Mouse (Mus musculus) hindbrain, embryonic 10.5 days (tissue): ENCODE data around the gene Narfl. TPM values are rescaled to one million over a fixed set of nuclear protein-coding genes. Genes with fewer than 3 reads are reported as not detected.
A peak's percentile ranks its signal among the peaks of the same experiment; 100 is the strongest.

Experiments
- DNase-seq: peaks from one replicate; pipeline ENCODE4 v3.0.0-alpha.2; 2017; ENCODE audit warnings: low spot score
- H3K27ac ChIP-seq: fragments of 300-500 bp; sonication (generic); 2 replicates; pipeline ENCODE4 v1.5.1; 2016; ENCODE audit warnings: mild to moderate bottlenecking, moderate library complexity
- H3K27me3 ChIP-seq: fragments of 300-500 bp; sonication (generic); 2 replicates; pipeline ENCODE4 v1.6.1; 2016; ENCODE audit warnings: mild to moderate bottlenecking; ENCODE audit not compliant: poor library complexity, insufficient read depth, severe bottlenecking
- H3K36me3 ChIP-seq: fragments of 300-500 bp; sonication (generic); 2 replicates; pipeline ENCODE4 v1.6.1; 2016; ENCODE audit warnings: mild to moderate bottlenecking, moderate library complexity
- H3K4me1 ChIP-seq: fragments of 300-500 bp; sonication (generic); replicated peaks from 2 replicates; pipeline ENCODE4 v1.6.1; 2016; ENCODE audit warnings: mild to moderate bottlenecking
- H3K4me3 ChIP-seq: fragments of 300-500 bp; sonication (generic); 2 replicates; pipeline ENCODE4 v1.5.1; 2016; ENCODE audit warnings: mild to moderate bottlenecking, moderate library complexity
- H3K9me3 ChIP-seq: fragments of 300-500 bp; sonication (generic); 2 replicates; pipeline ENCODE4 v1.6.1; 2016; ENCODE audit warnings: mild to moderate bottlenecking, moderate library complexity
- WGBS: fragments of 180-500 bp; shearing (Covaris S2); methylation state at CpG from one replicate; pipeline ENCODE4 v1.1.7; 2016; 5-methylcytosine and 5-hydroxymethylcytosine counted together
- polyA plus RNA-seq: library from polyadenylated mRNA; unstranded; fragments of >200 nt; fragmentation: Nextera tagmentation; extraction: Ambion mirVana; gene quantifications from 2 replicates; pipeline ENCODE4 v1.2.1, GENCODE M21; 2016

The Narfl gene
- polyA plus RNA-seq, 1 experiment from 2014 or later: 25.3 TPM

- 2% methylated on average over 20 of the region's 20 CpGs for WGBS
- Histone ChIP-seq H3K27ac (no peak overlapping the region), H3K36me3 (peaks cover 22% of the 10 kb centered on the region), H3K4me1 (peaks cover 43% of the 10 kb centered on the region), H3K27me3 (peaks cover 80% of the 10 kb centered on the region), H3K4me3 (peak overlapping the region; percentile 28), H3K9me3 (no peaks in the 10 kb centered on the region)
- peak; percentile 88 for DNase-seq
Observed at GRCm38 (mm10) chr17:25813471-25813870, 39.9 kb downstream of the Narfl start.

GRCm38 (mm10) chr17:25817662-25818061, 44.1 kb downstream of the Narfl start:
- DNase-seq: no peak
- no peak overlapping the region for H3K4me3 ChIP-seq
- WGBS: 87% methylated on average over 11 of the region's 11 CpGs
- peaks cover 25% of the 10 kb centered on the region for H3K4me1 ChIP-seq
- peaks cover 30% of the 10 kb centered on the region for H3K36me3 ChIP-seq
- no peaks in the 10 kb centered on the region for H3K9me3 ChIP-seq
- H3K27ac ChIP-seq: no peak overlapping the region
- H3K27me3 ChIP-seq: peaks cover 67% of the 10 kb centered on the region

GRCm38 (mm10) chr17:25818851-25819780, 45.5 kb downstream of the Narfl start:
- peaks cover 56% of the 10 kb centered on the region for H3K27me3 ChIP-seq
- peaks cover 24% of the 10 kb centered on the region for H3K4me1 ChIP-seq
- WGBS: 5% methylated on average over 46 of the region's 46 CpGs
- peak overlapping the region; percentile 41 for H3K4me3 ChIP-seq
- H3K9me3 ChIP-seq: no peaks in the 10 kb centered on the region
- H3K27ac ChIP-seq: peak overlapping the region; percentile 26; the same call in 1 of the 2 replicates
- H3K36me3 ChIP-seq: peaks cover 30% of the 10 kb centered on the region
- peak; percentile 35 for DNase-seq

- peaks cover 28% of the 10 kb centered on the region for H3K27me3 ChIP-seq
- H3K9me3 ChIP-seq: no peaks in the 10 kb centered on the region
- H3K36me3 ChIP-seq: peaks cover 41% of the 10 kb centered on the region
- peak within 1 kb of the TSS; percentile 88 for H3K27ac ChIP-seq
- H3K4me1 ChIP-seq: peaks cover 66% of the 10 kb centered on the region
- WGBS: under 1% methylated on average over 18 of the region's 18 CpGs
- DNase-seq: peak; percentile 80
- peak within 1 kb of the TSS; percentile 76 for H3K4me3 ChIP-seq
Observed at GRCm38 (mm10) chr17:25823452-25823851, 49.9 kb downstream of the Narfl start, which contains the start of gene Wdr24. TSS of gene Wdr24 (plus strand) at chr17:25823627.

GRCm38 (mm10) chr17:25824362-25825142, 51.0 kb downstream of the Narfl start:
- H3K4me3 ChIP-seq: peak overlapping the region; percentile 76
- 71% methylated on average over 17 of the region's 17 CpGs for WGBS
- H3K27me3 ChIP-seq: peaks cover 17% of the 10 kb centered on the region
- peaks cover 36% of the 10 kb centered on the region for H3K36me3 ChIP-seq
- no peaks in the 10 kb centered on the region for H3K9me3 ChIP-seq
- DNase-seq: no peak
- H3K27ac ChIP-seq: peak overlapping the region; percentile 88
- H3K4me1 ChIP-seq: peaks cover 68% of the 10 kb centered on the region

GRCm38 (mm10) chr17:25825311-25825710, 51.7 kb downstream of the Narfl start:
- Histone ChIP-seq H3K27me3 (peaks cover 10% of the 10 kb centered on the region), H3K4me3 (peak overlapping the region; percentile 76), H3K36me3 (peaks cover 41% of the 10 kb centered on the region), H3K4me1 (peaks cover 70% of the 10 kb centered on the region), H3K9me3 (no peaks in the 10 kb centered on the region), H3K27ac (no peak overlapping the region)
- DNase-seq: no peak
- WGBS: 87% methylated on average over 6 of the region's 6 CpGs

- Histone ChIP-seq H3K4me3 (0 out of 2 replicates have a peak overlapping the region, but pooled peaks have one; percentile 76), H3K9me3 (no peaks in the 10 kb centered on the region), H3K4me1 (peaks cover 78% of the 10 kb centered on the region), H3K36me3 (peaks cover 49% of the 10 kb centered on the region), H3K27me3 (peaks cover 2% of the 10 kb centered on the region; the same call in 1 of the 2 replicates), H3K27ac (no peak overlapping the region)
- WGBS: 97% methylated on average over 27 of the region's 27 CpGs
- no peak for DNase-seq
Observed at GRCm38 (mm10) chr17:25825984-25826570, 52.5 kb downstream of the Narfl start.

GRCm38 (mm10) chr17:25827011-25827410, 53.4 kb downstream of the Narfl start:
- no peak for DNase-seq
- H3K36me3 ChIP-seq: peaks cover 58% of the 10 kb centered on the region
- WGBS: 95% methylated on average over 13 of the region's 13 CpGs
- H3K27ac ChIP-seq: no peak overlapping the region
- H3K9me3 ChIP-seq: no peaks in the 10 kb centered on the region
- peaks cover 87% of the 10 kb centered on the region for H3K4me1 ChIP-seq
- H3K27me3 ChIP-seq: no peaks in the 10 kb centered on the region; the same call in 1 of the 2 replicates
- H3K4me3 ChIP-seq: 0 out of 2 replicates have a peak overlapping the region, but pooled peaks have one; percentile 14

- Histone ChIP-seq H3K36me3 (peaks cover 60% of the 10 kb centered on the region), H3K4me3 (peak overlapping the region; percentile 26), H3K4me1 (peaks cover 90% of the 10 kb centered on the region), H3K27me3 (no peaks in the 10 kb centered on the region), H3K9me3 (no peaks in the 10 kb centered on the region), H3K27ac (peak overlapping the region; percentile 95; the same call in 1 of the 2 replicates)
- DNase-seq: no peak
- WGBS: 93% methylated on average over 22 of the region's 22 CpGs
Observed at GRCm38 (mm10) chr17:25827546-25828222, 54.1 kb downstream of the Narfl start.

- DNase-seq: no peak
- Histone ChIP-seq H3K27ac (peak overlapping the region; percentile 95), H3K9me3 (no peaks in the 10 kb centered on the region), H3K4me3 (peak overlapping the region; percentile 73), H3K4me1 (peaks cover 86% of the 10 kb centered on the region), H3K27me3 (no peaks in the 10 kb centered on the region), H3K36me3 (peaks cover 60% of the 10 kb centered on the region)
- 87% methylated on average over 8 of the region's 8 CpGs for WGBS
Observed at GRCm38 (mm10) chr17:25828223-25828594, 54.6 kb downstream of the Narfl start.

GRCm38 (mm10) chr17:25828712-25829557, 55.4 kb downstream of the Narfl start, which contains the start of gene Jmjd8:
TSS of gene Jmjd8 (plus strand) at chr17:25828867.
- Histone ChIP-seq H3K36me3 (peaks cover 60% of the 10 kb centered on the region), H3K4me3 (peak within 1 kb of the TSS; percentile 73), H3K27ac (peak within 1 kb of the TSS; percentile 95), H3K27me3 (no peaks in the 10 kb centered on the region), H3K4me1 (peaks cover 90% of the 10 kb centered on the region), H3K9me3 (no peaks in the 10 kb centered on the region)
- DNase-seq: peak; percentile 88
- 1% methylated on average over 32 of the region's 32 CpGs for WGBS
